Mouse (Mus musculus) midbrain, embryonic 14.5 days (tissue): ENCODE measurements around the gene S1pr2. TPM values are rescaled to one million over a fixed set of nuclear protein-coding genes. Genes with fewer than 3 reads are reported as not detected.
"Not testable (repeated sequence)": the region's sequence is repeated elsewhere in the genome, so short reads cannot be mapped to it uniquely, and the experiment has no call there.

Experiments
- ATAC-seq: fragments of 200-750 bp; cut with Nextera tagmentation; 2 replicates; pipeline ENCODE4 v1.8.0; 2017; ENCODE audit warnings: moderate number of reproducible peaks, moderate library complexity; ENCODE audit not compliant: low FRiP score, low TSS enrichment
- DNase-seq: peaks from one replicate; pipeline ENCODE4 v3.0.0-alpha.2; 2015
- H3K27ac ChIP-seq: fragments of 300-500 bp; sonication (generic); replicated peaks from 2 replicates; pipeline ENCODE4 v1.5.1; 2014; ENCODE audit warnings: mild to moderate bottlenecking, low read depth, low read length, moderate library complexity
- H3K27me3 ChIP-seq: fragments of 300-500 bp; sonication (generic); 2 replicates; pipeline ENCODE4 v1.6.1; 2014; ENCODE audit warnings: low read length, control low read depth, mixed read lengths; ENCODE audit not compliant: control insufficient read depth, insufficient read depth
- H3K36me3 ChIP-seq: fragments of 300-500 bp; sonication (generic); 2 replicates; pipeline ENCODE4 v1.6.1; 2014; ENCODE audit warnings: low read length, control low read depth; ENCODE audit not compliant: control insufficient read depth, insufficient read depth
- H3K4me1 ChIP-seq: fragments of 300-500 bp; sonication (generic); 2 replicates; pipeline ENCODE4 v1.6.1; 2014; ENCODE audit warnings: mild to moderate bottlenecking, antibody characterized with exemption, low read length, control low read depth; ENCODE audit not compliant: control insufficient read depth, insufficient read depth
- H3K4me2 ChIP-seq: fragments of 300-500 bp; sonication (generic); 2 replicates; pipeline ENCODE4 v1.6.1; 2014; ENCODE audit warnings: mild to moderate bottlenecking, low read length, moderate library complexity
- H3K4me3 ChIP-seq: fragments of 300-500 bp; sonication (generic); replicated peaks from 2 replicates; pipeline ENCODE4 v1.5.1; 2014; ENCODE audit warnings: low read depth, low read length
- H3K9ac ChIP-seq: fragments of 300-500 bp; sonication (generic); replicated peaks from 2 replicates; pipeline ENCODE4 v1.6.1; 2014; ENCODE audit warnings: mild to moderate bottlenecking, low read length, moderate library complexity
- H3K9me3 ChIP-seq: fragments of 300-500 bp; sonication (generic); 2 replicates; pipeline ENCODE4 v1.6.1; 2016; ENCODE audit warnings: low read length, control low read depth, mixed read lengths; ENCODE audit not compliant: control insufficient read depth
- WGBS: fragments of 180-500 bp; shearing (Covaris S2); extraction: QIAGEN DNeasy Blood & Tissue Kit; methylation state at CpG from one replicate; pipeline ENCODE4 v1.1.7; 2014; 5-methylcytosine and 5-hydroxymethylcytosine counted together
- polyA plus RNA-seq: library from polyadenylated mRNA; unstranded; fragments of >200 nt; fragmentation: Nextera tagmentation; extraction: Ambion mirVana; gene quantifications from 2 replicates; pipeline ENCODE4 v1.2.1, GENCODE M21; 2014

Gene S1pr2
- polyA plus RNA-seq, 1 experiment from 2014 or later = 10.8 TPM

GRCm38 (mm10) chr9:21002627-21003551 lies 26.3 kb upstream of the S1pr2 start, which contains the start of gene Mrpl4:
Mrpl4 (plus strand) TSS chr9:21002738.
- DNase-seq (peak; percentile 96), ATAC-seq (peak; percentile 91)
- Histone ChIP-seq H3K9me3 (no peaks in the 10 kb centered on the region), H3K27me3 (no peaks in the 10 kb centered on the region), H3K27ac (peak within 1 kb of the TSS; percentile 84), H3K4me1 (0 out of 2 replicates have a peak, but pooled peaks cover 3% of the 10 kb centered on the region), H3K36me3 (peaks cover 36% of the 10 kb centered on the region), H3K9ac (peak within 1 kb of the TSS; percentile 88), H3K4me2 (peak within 1 kb of the TSS; percentile 86), H3K4me3 (peak within 1 kb of the TSS; percentile 83)
- WGBS = under 1% methylated on average over 72 of the region's 72 CpGs

GRCm38 (mm10) chr9:21002270-21002626 lies 25.7 kb upstream of the S1pr2 start:
- 0 out of 2 replicates have a peak, but pooled peaks cover 3% of the 10 kb centered on the region for H3K4me1 ChIP-seq
- peak; percentile 2; the same call in 1 of the 2 replicates for ATAC-seq
- peak overlapping the region; percentile 83 for H3K4me3 ChIP-seq
- H3K27me3 ChIP-seq = no peaks in the 10 kb centered on the region
- 12% methylated on average over 7 of the region's 7 CpGs for WGBS
- peak overlapping the region; percentile 88 for H3K9ac ChIP-seq
- peak overlapping the region; percentile 86 for H3K4me2 ChIP-seq
- peaks cover 29% of the 10 kb centered on the region for H3K36me3 ChIP-seq
- H3K27ac ChIP-seq = peak overlapping the region; percentile 84
- no peak for DNase-seq
- no peaks in the 10 kb centered on the region for H3K9me3 ChIP-seq

- Histone ChIP-seq H3K4me1 (0 out of 2 replicates have a peak, but pooled peaks cover 3% of the 10 kb centered on the region), H3K4me2 (no peak overlapping the region; the same call in 1 of the 2 replicates), H3K4me3 (no peak overlapping the region), H3K9me3 (no peaks in the 10 kb centered on the region), H3K36me3 (peaks cover 24% of the 10 kb centered on the region), H3K27me3 (no peaks in the 10 kb centered on the region), H3K27ac (no peak overlapping the region), H3K9ac (no peak overlapping the region)
- WGBS = 73% methylated on average over 6 of the region's 6 CpGs
- DNase-seq = no peak
- no peak for ATAC-seq
Measured at GRCm38 (mm10) chr9:21001651-21002200, 25.1 kb upstream of the S1pr2 start.

- H3K27ac ChIP-seq = no peak overlapping the region
- no peaks in the 10 kb centered on the region for H3K9me3 ChIP-seq
- H3K4me1 ChIP-seq = 0 out of 2 replicates have a peak, but pooled peaks cover 3% of the 10 kb centered on the region
- H3K36me3 ChIP-seq = peaks cover 16% of the 10 kb centered on the region
- no peak overlapping the region for H3K9ac ChIP-seq
- H3K4me2 ChIP-seq = no peak overlapping the region
- peak; percentile 39 for DNase-seq
- no peak for ATAC-seq
- no peaks in the 10 kb centered on the region for H3K27me3 ChIP-seq
- H3K4me3 ChIP-seq = no peak overlapping the region
Measured at GRCm38 (mm10) chr9:21000811-21001210, 24.2 kb upstream of the S1pr2 start.

GRCm38 (mm10) chr9:20998337-20998736 lies 21.8 kb upstream of the S1pr2 start:
- peak; percentile 57 for DNase-seq
- not testable (repeated sequence) for H3K4me3 ChIP-seq, H3K9me3 ChIP-seq, H3K36me3 ChIP-seq, H3K4me1 ChIP-seq, ATAC-seq, H3K27ac ChIP-seq, H3K9ac ChIP-seq, H3K4me2 ChIP-seq, H3K27me3 ChIP-seq
- 78% methylated on average over 1 of the region's 1 CpGs for WGBS

GRCm38 (mm10) chr9:20997065-20997464 lies 20.5 kb upstream of the S1pr2 start:
- no peak for DNase-seq
- Histone ChIP-seq H3K9ac (no peak overlapping the region), H3K36me3 (no peaks in the 10 kb centered on the region), H3K4me3 (no peak overlapping the region), H3K4me2 (no peak overlapping the region), H3K27ac (no peak overlapping the region), H3K4me1 (no peaks in the 10 kb centered on the region), H3K27me3 (no peaks in the 10 kb centered on the region), H3K9me3 (no peaks in the 10 kb centered on the region)
- ATAC-seq = no peak
- WGBS = 89% methylated on average over 8 of the region's 8 CpGs

- 69% methylated on average over 3 of the region's 3 CpGs for WGBS
- ATAC-seq = no peak
- no peaks in the 10 kb centered on the region for H3K27me3 ChIP-seq
Measured at GRCm38 (mm10) chr9:20995069-20995468, 18.5 kb upstream of the S1pr2 start.

GRCm38 (mm10) chr9:20993165-20993898 lies 16.8 kb upstream of the S1pr2 start:
- H3K9ac ChIP-seq = no peak overlapping the region
- 52% methylated on average over 5 of the region's 5 CpGs for WGBS

More at GRCm38 (mm10) chr9:20995069-20995468, 18.5 kb upstream of the S1pr2 start:
- Histone ChIP-seq H3K27ac (no peak overlapping the region), H3K9me3 (no peaks in the 10 kb centered on the region), H3K4me2 (no peak overlapping the region), H3K9ac (no peak overlapping the region), H3K4me1 (no peaks in the 10 kb centered on the region), H3K4me3 (no peak overlapping the region), H3K36me3 (no peaks in the 10 kb centered on the region)
- DNase-seq = no peak

More at GRCm38 (mm10) chr9:20993165-20993898, 16.8 kb upstream of the S1pr2 start:
- Histone ChIP-seq H3K4me2 (no peak overlapping the region), H3K9me3 (no peaks in the 10 kb centered on the region), H3K4me1 (no peaks in the 10 kb centered on the region), H3K27me3 (no peaks in the 10 kb centered on the region), H3K36me3 (no peaks in the 10 kb centered on the region), H3K4me3 (no peak overlapping the region), H3K27ac (no peak overlapping the region)
- ATAC-seq (no peak), DNase-seq (no peak)
